In genomic region chr9:4259074-4259473, GRCm38 (mm10) we compare ENCODE assay signal across 20 mouse cellular contexts. TPM values are rescaled to one million over a fixed set of nuclear protein-coding genes. Genes with fewer than 3 reads are reported as not detected.
DNase-seq lines count a peak whose midpoint lies in the region; ATAC-seq lines count a peak whose summit lies in the region.
"Had no signal": no experiment of that assay in that cellular context is flagged by ENCODE, and none has a peak within 500 bp of the region (broad histone marks: within the 10 kb centered on the region; RNA-seq: fewer than 3 reads in every experiment).

No protein-coding gene starts in this region.

- no peaks in the 10 kb centered on the region for H3K4me1 ChIP-seq in hindbrain, embryonic 11.5 days (replicated peaks; ENCODE audit: control insufficient read depth, insufficient read depth, low read length)
- H3K4me1 ChIP-seq in hindbrain, embryonic 10.5 days (replicated peaks): no peaks in the 10 kb centered on the region
- H3K4me1 ChIP-seq in neural tube, embryonic 12.5 days: no peaks in the 10 kb centered on the region
- H3K4me1 ChIP-seq in midbrain, embryonic 13.5 days (replicated peaks): no peaks in the 10 kb centered on the region
- H3K4me1 ChIP-seq: embryonic facial prominence, embryonic 15.5 days; neural tube, embryonic 13.5 days had no signal

- 0 out of 2 replicates have a peak, but pooled peaks cover 8% of the 10 kb centered on the region for H3K9me3 ChIP-seq in hindbrain, embryonic 11.5 days (ENCODE audit: control insufficient read depth, low read length)
- H3K9me3 ChIP-seq in hindbrain, embryonic 10.5 days: peaks cover 25% of the 10 kb centered on the region
- H3K9me3 ChIP-seq in neural tube, embryonic 12.5 days: peaks cover 14% of the 10 kb centered on the region
- peaks cover 15% of the 10 kb centered on the region; the same call in 1 of the 2 replicates for H3K9me3 ChIP-seq in midbrain, embryonic 13.5 days

- H3K27me3 ChIP-seq in hindbrain, embryonic 11.5 days (ENCODE audit: control insufficient read depth, insufficient read depth, low read length): no peaks in the 10 kb centered on the region
- H3K27me3 ChIP-seq in hindbrain, embryonic 10.5 days (ENCODE audit: insufficient read depth, poor library complexity, severe bottlenecking): no peaks in the 10 kb centered on the region
- no peaks in the 10 kb centered on the region for H3K27me3 ChIP-seq in neural tube, embryonic 12.5 days (replicated peaks)
- H3K27me3 ChIP-seq in midbrain, embryonic 13.5 days: no peaks in the 10 kb centered on the region
- H3K27me3 ChIP-seq: embryonic facial prominence, embryonic 15.5 days; neural tube, embryonic 13.5 days had no signal

- 92% methylated on average over 10 of the region's 10 CpGs for WGBS in hindbrain, embryonic 11.5 days
- 89% methylated on average over 10 of the region's 10 CpGs for WGBS in hindbrain, embryonic 10.5 days
- 88% methylated on average over 10 of the region's 10 CpGs for WGBS in neural tube, embryonic 12.5 days
- WGBS in midbrain, embryonic 13.5 days: 89% methylated on average over 10 of the region's 10 CpGs

- no peak overlapping the region for H3K4me2 ChIP-seq in hindbrain, embryonic 11.5 days (replicated peaks; ENCODE audit: low read depth, low read length)
- H3K4me2 ChIP-seq in neural tube, embryonic 12.5 days (replicated peaks): no peak overlapping the region
- no peak overlapping the region for H3K4me2 ChIP-seq in midbrain, embryonic 13.5 days (replicated peaks)
- H3K4me2 ChIP-seq: embryonic facial prominence, embryonic 15.5 days; liver, embryonic 11.5 days; neural tube, embryonic 13.5 days had no signal

- H3K36me3 ChIP-seq in hindbrain, embryonic 11.5 days (ENCODE audit: control insufficient read depth, insufficient read depth, low read length): no peaks in the 10 kb centered on the region
- no peaks in the 10 kb centered on the region for H3K36me3 ChIP-seq in hindbrain, embryonic 10.5 days
- H3K36me3 ChIP-seq in neural tube, embryonic 12.5 days: no peaks in the 10 kb centered on the region
- no peaks in the 10 kb centered on the region for H3K36me3 ChIP-seq in midbrain, embryonic 13.5 days
- H3K36me3 ChIP-seq: embryonic facial prominence, embryonic 15.5 days; neural tube, embryonic 13.5 days had no signal

- no peak overlapping the region for H3K4me3 ChIP-seq in hindbrain, embryonic 11.5 days (ENCODE audit: low read depth, low read length)
- H3K4me3 ChIP-seq in hindbrain, embryonic 10.5 days: no peak overlapping the region
- no peak overlapping the region for H3K4me3 ChIP-seq in neural tube, embryonic 12.5 days
- H3K4me3 ChIP-seq in midbrain, embryonic 13.5 days (replicated peaks): no peak overlapping the region
- H3K4me3 ChIP-seq: left cerebral cortex, adult 2 months had no signal

- H3K9ac ChIP-seq in hindbrain, embryonic 11.5 days (ENCODE audit: low read depth, low read length): no peak overlapping the region
- no peak overlapping the region for H3K9ac ChIP-seq in neural tube, embryonic 12.5 days
- no peak overlapping the region for H3K9ac ChIP-seq in midbrain, embryonic 13.5 days (replicated peaks)
- H3K9ac ChIP-seq: embryonic facial prominence, embryonic 15.5 days; neural tube, embryonic 13.5 days had no signal

- no peak overlapping the region for H3K27ac ChIP-seq in hindbrain, embryonic 11.5 days (ENCODE audit: low read depth, low read length)
- H3K27ac ChIP-seq in hindbrain, embryonic 10.5 days: no peak overlapping the region
- H3K27ac ChIP-seq in neural tube, embryonic 12.5 days: no peak overlapping the region
- H3K27ac ChIP-seq in midbrain, embryonic 13.5 days: no peak overlapping the region
- H3K27ac ChIP-seq: embryonic facial prominence, embryonic 15.5 days; left cerebral cortex, adult 2 months; neural tube, embryonic 13.5 days had no signal

- ATAC-seq in hindbrain, embryonic 11.5 days (ENCODE audit: low FRiP score): peak; percentile 47; the same call in 1 of the 2 replicates
- ATAC-seq in neural tube, embryonic 12.5 days (ENCODE audit: low FRiP score, low read depth): peak; percentile 63; the same call in 1 of the 2 replicates
- peak; percentile 73 for ATAC-seq in midbrain, embryonic 13.5 days
- no peak for ATAC-seq in megakaryocyte-erythroid progenitor cell, adult 5-6 weeks (replicated peaks; ENCODE audit: low FRiP score, low TSS enrichment, poor library complexity, severe bottlenecking)
- ATAC-seq: forebrain, embryonic 16.5 days had no signal

- DNase-seq in hindbrain, embryonic 11.5 days (ENCODE audit: low spot score): no peak
- no peak for DNase-seq in hindbrain, embryonic 10.5 days (ENCODE audit: low spot score)
- no peak for DNase-seq in neural tube, embryonic 10.5 days (ENCODE audit: extremely low spot score, low spot score)
- DNase-seq in adrenal gland, adult (ENCODE audit: inconsistent age in 2 of 2, low spot score in 1 of 2): no peak
- DNase-seq: adrenal gland, postnatal 10 days; cerebellum, postnatal 14 days; gastrocnemius, postnatal 25 days; kidney, adult 8-10 months; kidney, postnatal 25 days; left cerebral cortex, postnatal 4 days; lung, adult 18-20 months; lung, postnatal 14 days had no signal

RNA-seq across cellular contexts. Expression of gene Aasdhppt, which starts 50.2 kb away (rescaled TPM):
- polyA plus RNA-seq in hindbrain, embryonic 11.5 days (2014; fragmentation: Nextera tagmentation; extraction: Ambion mirVana): 35.8 and 37.6 TPM in 2 replicates
- 25.0 and 29.1 TPM in 2 replicates for polyA plus RNA-seq in hindbrain, embryonic 10.5 days (2016; fragmentation: Nextera tagmentation; extraction: Ambion mirVana)
- polyA plus RNA-seq in neural tube, embryonic 12.5 days (2016; fragmentation: Nextera tagmentation; extraction: Ambion mirVana): 29.0 and 30.4 TPM in 2 replicates
- 30.2 and 34.8 TPM in 2 replicates for polyA plus RNA-seq in midbrain, embryonic 13.5 days (2015; fragmentation: Nextera tagmentation; extraction: Ambion mirVana)
- total RNA-seq in megakaryocyte-erythroid progenitor cell, adult 5-6 weeks (2014; fragmentation: Nextera tagmentation): 39.4 and 39.9 TPM in 2 replicates
- total RNA-seq in megakaryocyte-erythroid progenitor cell, adult 5-6 weeks (2017): 38.5 and 40.7 TPM in 2 replicates

RNA-seq across cellular contexts. Expression of gene Kbtbd3, which starts 50.6 kb away (rescaled TPM):
- 8.1 and 9.2 TPM in 2 replicates for polyA plus RNA-seq in hindbrain, embryonic 11.5 days (2014; fragmentation: Nextera tagmentation; extraction: Ambion mirVana)
- 6.2 and 6.3 TPM in 2 replicates for polyA plus RNA-seq in hindbrain, embryonic 10.5 days (2016; fragmentation: Nextera tagmentation; extraction: Ambion mirVana)
- 9.6 and 10.1 TPM in 2 replicates for polyA plus RNA-seq in neural tube, embryonic 12.5 days (2016; fragmentation: Nextera tagmentation; extraction: Ambion mirVana)
- polyA plus RNA-seq in midbrain, embryonic 13.5 days (2015; fragmentation: Nextera tagmentation; extraction: Ambion mirVana): 10.4 and 10.8 TPM in 2 replicates
- 2.5 and 5.0 TPM in 2 replicates for total RNA-seq in megakaryocyte-erythroid progenitor cell, adult 5-6 weeks (2014; fragmentation: Nextera tagmentation)
- 1.6 and 4.8 TPM in 2 replicates for total RNA-seq in megakaryocyte-erythroid progenitor cell, adult 5-6 weeks (2017)
